12 mouse cellular contexts compared by ENCODE assay signal in genomic region chr5:74647584-74647984, GRCm38 (mm10). TPM values are rescaled to one million over a fixed set of nuclear protein-coding genes. Genes with fewer than 3 reads are reported as not detected.
DNase-seq lines count a peak whose midpoint lies in the region.
"Had no signal": no experiment of that assay in that cellular context is flagged by ENCODE, and none has a peak within 500 bp of the region (broad histone marks: within the 10 kb centered on the region; RNA-seq: fewer than 3 reads in every experiment).

No protein-coding gene starts in this region.

- peak; percentile 15 to 45 for DNase-seq in adrenal gland, postnatal 36 days
- no peak for DNase-seq in adrenal gland, postnatal 25 days
- DNase-seq in heart, postnatal 4 days = peak; percentile 19
- DNase-seq in heart, adult 9 months (ENCODE audit: low spot score in 2 of 2) = no peak
- DNase-seq in ovary, adult 18-20 months (ENCODE audit: low spot score) = peak; percentile 36
- no peak for DNase-seq in ovary, postnatal 10 days (ENCODE audit: low spot score)
- peak; percentile 27 for DNase-seq in yolk sac, embryonic 10.5 days (ENCODE audit: low spot score)
- no peak for DNase-seq in kidney, adult 9 months
- DNase-seq: cerebellum, adult 11-12 months; cerebellum, postnatal 14 days; retina, postnatal 1 day had no signal

RNA-seq across cellular contexts. Expression of gene Lnx1, which starts 55.1 kb away (rescaled TPM):
- 1 to 10 TPM; 3.9 to 5.0 TPM for total RNA-seq in adrenal gland, postnatal 36 days (2021)
- total RNA-seq in adrenal gland, postnatal 25 days (2021) = 4.3 and 5.0 TPM in 2 replicates
- 1 to 10 TPM; 1.8 to 2.0 TPM for total RNA-seq in heart, postnatal 4 days (2021)
- total RNA-seq: MEL had no signal

Comparison
In these comparisons a context has a peak if more than half of its experiments do, and no peak if none do; other contexts are left out.
1. DNase-seq: peak in adrenal gland, postnatal 36 days (2 of 2), heart, postnatal 4 days (single experiment), ovary, adult 18-20 months (single experiment) and yolk sac, embryonic 10.5 days (single experiment); none in adrenal gland, postnatal 25 days (single experiment), heart, adult 9 months (0 of 2), ovary, postnatal 10 days (single experiment) and kidney, adult 9 months (single experiment).